ENCODE assay signal across 17 mouse cellular contexts in the genomic region with DNA sequence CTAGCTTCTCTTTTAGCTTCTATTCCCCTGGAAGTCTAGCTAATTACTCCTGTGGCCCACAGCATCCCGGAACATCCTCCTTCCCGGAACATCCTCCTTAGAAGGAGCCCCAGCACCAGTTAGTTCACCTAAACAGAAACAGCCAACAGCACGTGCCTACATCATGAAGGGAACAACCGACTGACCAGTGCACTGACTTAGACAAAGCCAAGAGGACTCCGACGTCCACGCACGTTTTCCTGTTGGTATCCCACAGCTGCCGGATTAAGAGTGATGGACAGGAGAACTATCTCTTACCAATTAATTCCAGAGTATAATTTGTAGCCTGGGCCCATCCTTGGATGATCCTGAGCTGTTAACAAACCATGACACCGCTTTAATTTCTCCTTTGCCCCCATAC. TPM values are rescaled to one million over a fixed set of nuclear protein-coding genes. Genes with fewer than 3 reads are reported as not detected.
DNase-seq lines count a peak whose midpoint lies in the region; ATAC-seq lines count a peak whose summit lies in the region.
"Had no signal": no experiment of that assay in that cellular context is flagged by ENCODE, and none has a peak within 500 bp of the region (broad histone marks: within the 10 kb centered on the region; RNA-seq: fewer than 3 reads in every experiment).

No protein-coding gene starts in this region.

- 84% methylated on average over 10 of the region's 10 CpGs for WGBS in lung, embryonic 16.5 days
- 70% methylated on average over 10 of the region's 10 CpGs for WGBS in forebrain, embryonic 15.5 days
- 48% methylated on average over 10 of the region's 10 CpGs for WGBS in hindbrain, embryonic 16.5 days
- WGBS in neural tube, embryonic 13.5 days, result 66% methylated on average over 10 of the region's 10 CpGs

- H3K9ac ChIP-seq in lung, embryonic 16.5 days (ENCODE audit: low read length), result no peak overlapping the region
- H3K9ac ChIP-seq in forebrain, embryonic 15.5 days (replicated peaks), result no peak overlapping the region
- no peak overlapping the region for H3K9ac ChIP-seq in hindbrain, embryonic 16.5 days (ENCODE audit: low read depth, low read length)
- H3K9ac ChIP-seq in neural tube, embryonic 13.5 days, result no peak overlapping the region
- H3K9ac ChIP-seq: limb, embryonic 15.5 days had no signal

- H3K36me3 ChIP-seq in lung, embryonic 16.5 days (ENCODE audit: control insufficient read depth, insufficient read depth, low read length), result no peaks in the 10 kb centered on the region
- no peaks in the 10 kb centered on the region for H3K36me3 ChIP-seq in forebrain, embryonic 15.5 days
- H3K36me3 ChIP-seq in hindbrain, embryonic 16.5 days (ENCODE audit: control insufficient read depth, insufficient read depth, low read length), result no peaks in the 10 kb centered on the region
- H3K36me3 ChIP-seq in neural tube, embryonic 13.5 days, result no peaks in the 10 kb centered on the region
- H3K36me3 ChIP-seq: limb, embryonic 15.5 days had no signal

- peak overlapping the region; percentile 85 for H3K27ac ChIP-seq in lung, embryonic 16.5 days (ENCODE audit: low read length)
- H3K27ac ChIP-seq in forebrain, embryonic 15.5 days (replicated peaks), result peak overlapping the region; percentile 87
- H3K27ac ChIP-seq in hindbrain, embryonic 16.5 days (ENCODE audit: low read depth, low read length), result peak overlapping the region; percentile 65
- peak overlapping the region; percentile 69; the same call in 1 of the 2 replicates for H3K27ac ChIP-seq in neural tube, embryonic 13.5 days (replicated peaks)
- H3K27ac ChIP-seq: limb, embryonic 15.5 days had no signal

- no peak for ATAC-seq in lung, embryonic 16.5 days (ENCODE audit: low read depth)
- no peak; the same call in 1 of the 2 replicates for ATAC-seq in forebrain, embryonic 15.5 days (replicated peaks)
- no peak; the same call in 1 of the 2 replicates for ATAC-seq in hindbrain, embryonic 16.5 days
- no peak for ATAC-seq in neural tube, embryonic 13.5 days (ENCODE audit: low read depth)
- no peak for ATAC-seq in inflammation-experienced regulatory T-cells, adult 6 months

- H3K4me1 ChIP-seq in lung, embryonic 16.5 days (replicated peaks; ENCODE audit: control insufficient read depth, insufficient read depth, low read length), result peaks cover 12% of the 10 kb centered on the region; the same call in 1 of the 2 replicates
- H3K4me1 ChIP-seq in forebrain, embryonic 15.5 days, result peaks cover 15% of the 10 kb centered on the region
- H3K4me1 ChIP-seq in hindbrain, embryonic 16.5 days (ENCODE audit: control insufficient read depth, insufficient read depth, low read depth, low read length), result peaks cover 10% of the 10 kb centered on the region
- H3K4me1 ChIP-seq in neural tube, embryonic 13.5 days (replicated peaks), result peaks cover 15% of the 10 kb centered on the region

- H3K4me2 ChIP-seq in lung, embryonic 16.5 days (ENCODE audit: low read depth, low read length), result no peak overlapping the region
- no peak overlapping the region for H3K4me2 ChIP-seq in forebrain, embryonic 15.5 days (replicated peaks)
- no peak overlapping the region for H3K4me2 ChIP-seq in hindbrain, embryonic 16.5 days (ENCODE audit: low read length)
- H3K4me2 ChIP-seq in neural tube, embryonic 13.5 days, result no peak overlapping the region
- H3K4me2 ChIP-seq: limb, embryonic 15.5 days had no signal

- no peaks in the 10 kb centered on the region for H3K27me3 ChIP-seq in lung, embryonic 16.5 days (ENCODE audit: control insufficient read depth, insufficient read depth, low read depth, low read length)
- no peaks in the 10 kb centered on the region for H3K27me3 ChIP-seq in forebrain, embryonic 15.5 days
- no peaks in the 10 kb centered on the region for H3K27me3 ChIP-seq in hindbrain, embryonic 16.5 days (replicated peaks; ENCODE audit: control insufficient read depth, insufficient read depth, low read length)
- H3K27me3 ChIP-seq in neural tube, embryonic 13.5 days, result no peaks in the 10 kb centered on the region
- H3K27me3 ChIP-seq: limb, embryonic 15.5 days had no signal

- no peak overlapping the region for H3K4me3 ChIP-seq in lung, embryonic 16.5 days (ENCODE audit: low read length)
- H3K4me3 ChIP-seq in forebrain, embryonic 15.5 days, result no peak overlapping the region
- H3K4me3 ChIP-seq in hindbrain, embryonic 16.5 days (ENCODE audit: low read length), result no peak overlapping the region
- no peak overlapping the region for H3K4me3 ChIP-seq in neural tube, embryonic 13.5 days
- H3K4me3 ChIP-seq: erythroblast, embryonic 14.5 days; limb, embryonic 15.5 days had no signal

- no peak for DNase-seq in lung, postnatal 10 days
- DNase-seq in gastrocnemius, adult 18-20 months (ENCODE audit: low spot score), result no peak
- DNase-seq in left cerebral cortex, adult 8-10 months (ENCODE audit: low spot score in 2 of 2), result no peak
- DNase-seq: B cell, adult 2 months; cerebellum, adult 11 months; heart, adult 18-20 months; kidney, adult 8-10 months; kidney, postnatal 36 days; layer of hippocampus, adult 9-11 months; thymus, postnatal 14 days had no signal

- no peaks in the 10 kb centered on the region for H3K9me3 ChIP-seq in lung, embryonic 16.5 days (ENCODE audit: control insufficient read depth, low read length)
- no peaks in the 10 kb centered on the region for H3K9me3 ChIP-seq in forebrain, embryonic 15.5 days
- no peaks in the 10 kb centered on the region for H3K9me3 ChIP-seq in hindbrain, embryonic 16.5 days (ENCODE audit: control insufficient read depth, low read length)
- H3K9me3 ChIP-seq in neural tube, embryonic 13.5 days, result no peaks in the 10 kb centered on the region
- H3K9me3 ChIP-seq: limb, embryonic 15.5 days had no signal

RNA-seq across cellular contexts. Expression of a gene that starts 47.6 kb away (rescaled TPM):
- 1.5 TPM in 2 replicates for polyA plus RNA-seq in lung, embryonic 16.5 days (2015; fragmentation: Nextera tagmentation; extraction: Ambion mirVana)
- 0.50 and 0.86 TPM in 2 replicates for polyA plus RNA-seq in forebrain, embryonic 15.5 days (2015; fragmentation: Nextera tagmentation; extraction: Ambion mirVana)
- 0.66 and 1.1 TPM in 2 replicates for polyA plus RNA-seq in hindbrain, embryonic 16.5 days (2015; fragmentation: Nextera tagmentation; extraction: Ambion mirVana)
- polyA plus RNA-seq in neural tube, embryonic 13.5 days (2015; fragmentation: Nextera tagmentation; extraction: Ambion mirVana), result 0.34 and 0.38 TPM in 2 replicates
- total RNA-seq in gastrocnemius, adult 18-20 months (2021), result 1 to 10 TPM; 1.1 TPM
- under 1 TPM; 0.30 to 0.74 (median 0.48) TPM for total RNA-seq in left cerebral cortex, adult 8-10 months (2022)
- polyA plus RNA-seq in inflammation-experienced regulatory T-cells, adult 6 months (2017; shearing (Covaris generic)), result 1 to 10 TPM; 1.3 to 2.6 (median 1.8) TPM
